ENCODE assay signal across 17 mouse cellular contexts in the genomic region with DNA sequence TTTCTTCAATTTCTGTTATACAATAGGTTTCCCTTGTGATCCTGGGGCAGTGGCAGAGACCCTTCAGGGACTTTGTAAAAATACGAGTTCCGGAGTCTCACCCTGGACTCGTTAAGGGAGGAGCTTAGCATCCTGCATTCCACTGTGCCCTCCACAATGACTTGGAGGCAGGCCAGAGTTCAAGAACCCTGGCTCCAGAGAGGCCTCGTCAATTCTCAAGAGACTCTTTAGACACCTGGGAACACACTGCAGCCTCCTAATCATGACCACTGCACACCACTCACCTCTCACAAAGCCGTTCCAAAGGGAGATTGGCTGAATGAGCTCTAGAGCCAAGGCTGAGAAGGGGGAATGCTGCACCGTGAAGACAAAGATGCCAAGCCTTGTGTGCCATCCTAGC. TPM values are rescaled to one million over a fixed set of nuclear protein-coding genes. Genes with fewer than 3 reads are reported as not detected.
DNase-seq lines count a peak whose midpoint lies in the region.
"Had no signal": no experiment of that assay in that cellular context is flagged by ENCODE, and none has a peak within 500 bp of the region (broad histone marks: within the 10 kb centered on the region; RNA-seq: fewer than 3 reads in every experiment).

No protein-coding gene starts in this region.

- peak; percentile 9 for DNase-seq in adrenal gland, postnatal 14 days
- DNase-seq in adrenal gland, postnatal 25 days: no peak
- DNase-seq in kidney, postnatal 14 days: peak; percentile 26
- no peak for DNase-seq in kidney, adult 11 months
- peak; percentile 72 for DNase-seq in lung, postnatal 10 days
- DNase-seq in natural killer cell, adult 2 months (ENCODE audit: low spot score in 2 of 2): no peak
- no peak for DNase-seq in layer of hippocampus, adult 11-12 months (ENCODE audit: low spot score)
- DNase-seq: adrenal gland, adult 8-10 months; cerebellum, adult 8-10 months; gastrocnemius, adult 2 months; liver, postnatal 0 days; thymus, adult 18-20 months; thymus, postnatal 36 days had no signal

RNA-seq across cellular contexts. Expression of a gene that starts 1.4 kb away (rescaled TPM):
- total RNA-seq in adrenal gland, postnatal 14 days (2021): 0.68 TPM in 1 of 2 replicates, not detected in the other
- not detected in 2 replicates for total RNA-seq in adrenal gland, postnatal 25 days (2021)
- total RNA-seq: adrenal gland, adult 8-10 months; common myeloid progenitor, adult 5-6 weeks; gastrocnemius, adult 2 months; layer of hippocampus, postnatal 14 days; left cerebral cortex, postnatal 10 days; liver, adult 2 months had no signal

Comparison
In these comparisons a context has a peak if more than half of its experiments do, and no peak if none do; other contexts are left out.
1. DNase-seq: peak in adrenal gland, postnatal 14 days (single experiment), kidney, postnatal 14 days (single experiment) and lung, postnatal 10 days (single experiment); none in adrenal gland, postnatal 25 days (single experiment), kidney, adult 11 months (single experiment), natural killer cell, adult 2 months (0 of 2) and layer of hippocampus, adult 11-12 months (single experiment).